Mouse (Mus musculus) bone marrow, adult 2 months (tissue): ENCODE results near the gene Tle4. TPM values are rescaled to one million over a fixed set of nuclear protein-coding genes. Genes with fewer than 3 reads are reported as not detected.
A peak's percentile ranks its signal among the peaks of the same experiment; 100 is the strongest.
"Not testable (repeated sequence)": the region's sequence is repeated elsewhere in the genome, so short reads cannot be mapped to it uniquely, and the experiment has no call there.

Experiments
- H3K27ac ChIP-seq: fragments of 200-500 bp; 2 replicates; pipeline ENCODE4 v1.5.1; 2012; ENCODE audit warnings: low read depth, mild to moderate bottlenecking, control low read depth, inconsistent platforms, low read length; ENCODE audit not compliant: control insufficient read depth, poor library complexity, insufficient read depth
- H3K4me1 ChIP-seq: fragments of 200-500 bp; 2 replicates; pipeline ENCODE4 v1.6.1; 2011; ENCODE audit warnings: low read length; ENCODE audit not compliant: control insufficient read depth, insufficient read depth
- H3K4me3 ChIP-seq: fragments of 200-500 bp; replicated peaks from 2 replicates; pipeline ENCODE3; 2011; ENCODE audit warnings: mild to moderate bottlenecking, low read depth, low read length, control low read depth; ENCODE audit not compliant: control insufficient read depth
- CTCF ChIP-seq: fragments of 200-500 bp; IDR thresholded peaks from 2 replicates; pipeline ENCODE4 v1.5.1; 2011; ENCODE audit warnings: low read length, control low read depth; ENCODE audit not compliant: control insufficient read depth, insufficient read depth
- POLR2A ChIP-seq: fragments of 200-500 bp; IDR thresholded peaks from 2 replicates; pipeline ENCODE4 v1.6.1; 2011; ENCODE audit warnings: low read depth, mild to moderate bottlenecking, control low read depth, low read length, borderline replicate concordance; ENCODE audit not compliant: control insufficient read depth
- whole genome bisulfite sequencing: fragments of 180-500 bp; shearing (Covaris S2); methylation state at CpG from one replicate; pipeline ENCODE4 v1.1.7; 2018; 5-methylcytosine and 5-hydroxymethylcytosine counted together
- polyA plus RNA-seq: library from polyadenylated mRNA; stranded (reverse); fragments of >200 nt; gene quantifications from 2 replicates; pipeline ENCODE4 v1.2.4, GENCODE M21; 2011; ENCODE audit warnings: low replicate concordance; ENCODE audit not compliant: missing spikeins, insufficient read depth, insufficient read length

Gene Tle4
- polyA plus RNA-seq: 7.0 and 11.6 TPM in 2 replicates

GRCm38 (mm10) chr19:14597917-14598689 lies at the start of gene Tle4:
Gene Tle4, minus strand, starts transcription at chr19:14598051.
- Histone ChIP-seq H3K4me1 (peaks cover 2% of the 10 kb centered on the region; the same call in 1 of the 2 replicates), H3K4me3 (peak within 1 kb of the TSS; percentile 89), H3K27ac (peak within 1 kb of the TSS; percentile 100)
- under 1% methylated on average over 71 of the region's 71 CpGs for WGBS
- TF ChIP-seq POLR2A (peak; percentile 90; the same call in 1 of the 2 replicates), CTCF (peak; percentile 17; the same call in 1 of the 2 replicates)

- WGBS: 25% methylated on average over 2 of the region's 2 CpGs
Measured at GRCm38 (mm10) chr19:14645666-14646065, 47.8 kb upstream of the Tle4 start.

DNA sequence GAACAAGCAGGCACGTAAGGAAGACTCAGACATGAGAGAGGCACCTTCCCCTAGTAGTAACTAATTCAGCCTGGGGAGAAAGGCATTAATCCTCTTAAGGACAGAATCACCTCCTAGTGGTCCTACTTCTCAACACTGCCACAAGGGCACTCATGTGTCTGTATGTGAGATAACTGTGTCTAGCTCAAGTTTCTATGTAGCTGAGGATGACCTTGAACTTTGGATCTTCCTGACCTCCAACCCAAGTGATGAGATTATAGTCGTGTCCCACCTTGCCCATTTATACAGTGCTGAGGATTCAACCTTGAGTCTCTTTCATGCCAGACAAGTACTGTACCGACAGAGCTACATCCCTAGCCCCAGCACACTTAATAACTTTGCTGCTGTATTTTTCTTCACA lies 46.9 kb upstream of the Tle4 start:
- 79% methylated on average over 3 of the region's 3 CpGs for WGBS
- no peak for TF ChIP-seq POLR2A
- no peak for TF ChIP-seq CTCF
- Histone ChIP-seq H3K27ac (no peak overlapping the region), H3K4me3 (no peak overlapping the region), H3K4me1 (no peaks in the 10 kb centered on the region)

More at GRCm38 (mm10) chr19:14645666-14646065, 47.8 kb upstream of the Tle4 start:
- Histone ChIP-seq H3K27ac (no peak overlapping the region), H3K4me1 (no peaks in the 10 kb centered on the region), H3K4me3 (no peak overlapping the region)
- TF ChIP-seq POLR2A (no peak), CTCF (no peak)

DNA sequence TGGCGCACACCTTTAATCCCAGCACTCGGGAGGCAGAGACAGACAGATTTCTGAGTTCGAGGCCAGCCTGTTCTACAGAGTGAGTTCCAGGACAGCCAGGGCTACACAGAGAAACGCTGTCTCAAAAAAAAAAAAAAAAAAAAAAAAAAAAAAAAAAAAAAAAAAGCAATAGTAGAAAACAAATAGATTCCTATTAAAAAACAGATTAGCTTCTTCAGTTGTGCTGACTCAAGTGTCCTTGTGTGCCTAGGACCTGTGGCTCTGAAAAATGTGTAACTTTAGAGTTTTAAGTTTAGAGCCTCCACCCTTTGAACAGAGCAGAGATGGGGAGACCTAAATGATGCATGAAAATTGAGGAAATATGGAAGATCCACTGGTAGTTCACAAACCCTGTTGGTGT lies 45.2 kb upstream of the Tle4 start:
- not testable (repeated sequence) for H3K4me3 ChIP-seq, H3K4me1 ChIP-seq, H3K27ac ChIP-seq
- 86% methylated on average over 4 of the region's 4 CpGs for WGBS

- no peak overlapping the region for H3K27ac ChIP-seq
- TF ChIP-seq POLR2A (no peak), CTCF (no peak)
- H3K4me3 ChIP-seq: no peak overlapping the region
- no peaks in the 10 kb centered on the region for H3K4me1 ChIP-seq
- 48% methylated on average over 10 of the region's 10 CpGs for WGBS
Measured at GRCm38 (mm10) chr19:14642663-14643062, 44.8 kb upstream of the Tle4 start.

GRCm38 (mm10) chr19:14635213-14635928 lies 37.5 kb upstream of the Tle4 start:
- 11% methylated on average over 10 of the region's 10 CpGs for WGBS
- H3K4me3 ChIP-seq: no peak overlapping the region

GRCm38 (mm10) chr19:14623355-14623754 lies 25.5 kb upstream of the Tle4 start:
- no peaks in the 10 kb centered on the region for H3K4me1 ChIP-seq
- no peak overlapping the region for H3K27ac ChIP-seq
- WGBS: 79% methylated on average over 4 of the region's 4 CpGs
- H3K4me3 ChIP-seq: no peak overlapping the region
- no peak for TF ChIP-seq POLR2A
- TF ChIP-seq CTCF: no peak

More at GRCm38 (mm10) chr19:14635213-14635928, 37.5 kb upstream of the Tle4 start:
- H3K27ac ChIP-seq: 0 out of 2 replicates have a peak overlapping the region, but pooled peaks have one; percentile 21
- no peak for TF ChIP-seq CTCF
- TF ChIP-seq POLR2A: no peak
- no peaks in the 10 kb centered on the region for H3K4me1 ChIP-seq

GRCm38 (mm10) chr19:14620534-14620933 lies 22.7 kb upstream of the Tle4 start:
- Histone ChIP-seq H3K4me3 (no peak overlapping the region), H3K27ac (no peak overlapping the region), H3K4me1 (no peaks in the 10 kb centered on the region)
- 92% methylated on average over 1 of the region's 1 CpGs for WGBS
- TF ChIP-seq POLR2A (no peak), CTCF (no peak)

- H3K4me3 ChIP-seq: no peak overlapping the region
- TF ChIP-seq CTCF (no peak), POLR2A (no peak)
- H3K4me1 ChIP-seq: no peaks in the 10 kb centered on the region
- H3K27ac ChIP-seq: no peak overlapping the region
Measured at GRCm38 (mm10) chr19:14619814-14620213, 22.0 kb upstream of the Tle4 start.
